Mouse (Mus musculus): Measurements from ENCODE around the gene Sytl2.

Sytl2 gene

GRCm38 (mm10) chr7:90370071-90370851 lies 68.2 kb downstream of the Sytl2 start:
- DNase-seq (ENCODE audit: low read depth, low spot score) = no peak

GRCm38 (mm10) chr7:90372804-90373203 lies 70.8 kb downstream of the Sytl2 start:
- no peak for DNase-seq (ENCODE audit: low read depth, low spot score)

GRCm38 (mm10) chr7:90384411-90384810 lies 82.4 kb downstream of the Sytl2 start:
- DNase-seq (ENCODE audit: low read depth, low spot score) = no peak

GRCm38 (mm10) chr7:90386885-90387459 lies 84.9 kb downstream of the Sytl2 start:
- no peak for DNase-seq (ENCODE audit: low read depth, low spot score)

GRCm38 (mm10) chr7:90389765-90390164 lies 87.7 kb downstream of the Sytl2 start:
- no peak for DNase-seq (ENCODE audit: low read depth, low spot score)

GRCm38 (mm10) chr7:90395073-90395472 lies 93.0 kb downstream of the Sytl2 start:
- DNase-seq (ENCODE audit: low read depth, low spot score) = no peak

GRCm38 (mm10) chr7:90395928-90396327 lies 93.9 kb downstream of the Sytl2 start:
- no peak for DNase-seq (ENCODE audit: low read depth, low spot score)

GRCm38 (mm10) chr7:90409934-90410333 lies 107.9 kb downstream of the Sytl2 start:
- peak; percentile 42 for DNase-seq (ENCODE audit: low read depth, low spot score)

GRCm38 (mm10) chr7:90426020-90427001 lies 124.3 kb downstream of the Sytl2 start, which contains the start of gene Ccdc89:
Gene Ccdc89, plus strand, starts transcription at chr7:90426577.
- peak; percentile 70 for DNase-seq (ENCODE audit: low read depth, low spot score)

GRCm38 (mm10) chr7:90427006-90427405 lies 125.0 kb downstream of the Sytl2 start:
- DNase-seq (ENCODE audit: low read depth, low spot score) = no peak

GRCm38 (mm10) chr7:90432221-90432620 lies 130.2 kb downstream of the Sytl2 start:
- no peak for DNase-seq (ENCODE audit: low read depth, low spot score)

- no peak for DNase-seq (ENCODE audit: low read depth, low spot score)
Observed at GRCm38 (mm10) chr7:90440044-90440443, 138.0 kb downstream of the Sytl2 start.

- no peak for DNase-seq (ENCODE audit: low read depth, low spot score)
Observed at GRCm38 (mm10) chr7:90442070-90442469, 140.0 kb downstream of the Sytl2 start.

GRCm38 (mm10) chr7:90442518-90443080 lies 140.5 kb downstream of the Sytl2 start, which contains the start of gene Crebzf:
Gene Crebzf, plus strand, starts transcription at chr7:90442729.
- DNase-seq (ENCODE audit: low read depth, low spot score) = peak; percentile 93

- peak; percentile 65 for DNase-seq (ENCODE audit: low read depth, low spot score)
Observed at GRCm38 (mm10) chr7:90443101-90444091, 141.3 kb downstream of the Sytl2 start.

- no peak for DNase-seq (ENCODE audit: low read depth, low spot score)
Observed at GRCm38 (mm10) chr7:90444206-90444605, 142.2 kb downstream of the Sytl2 start.

GRCm38 (mm10) chr7:90456149-90456844 lies 154.2 kb downstream of the Sytl2 start:
- no peak for DNase-seq (ENCODE audit: low read depth, low spot score)

- DNase-seq (ENCODE audit: low read depth, low spot score) = no peak
Observed at GRCm38 (mm10) chr7:90456845-90457468, 154.9 kb downstream of the Sytl2 start, which contains the start of gene Tmem126a. Gene Tmem126a, minus strand, starts transcription at chr7:90457229.

- no peak for DNase-seq (ENCODE audit: low read depth, low spot score)
Observed at GRCm38 (mm10) chr7:90457517-90457916, 155.5 kb downstream of the Sytl2 start.

Data from retina, adult 2 months (tissue).